Mouse (Mus musculus) stomach, embryonic 16.5 days (tissue): Measurements from ENCODE around the gene Ylpm1. TPM values are rescaled to one million over a fixed set of nuclear protein-coding genes. Genes with fewer than 3 reads are reported as not detected.

Experiments used
- ATAC-seq: fragments of 200-750 bp; cut with Nextera tagmentation; 2 replicates; pipeline ENCODE4 v1.8.0; 2017; ENCODE audit warnings: moderate number of reproducible peaks, moderate TSS enrichment; ENCODE audit not compliant: insufficient read depth, low FRiP score
- H3K27ac ChIP-seq: fragments of 300-500 bp; sonication (generic); 2 replicates; pipeline ENCODE4 v1.5.1; 2014; ENCODE audit warnings: low read length
- H3K27me3 ChIP-seq: fragments of 300-500 bp; sonication (generic); 2 replicates; pipeline ENCODE4 v1.6.1; 2014; ENCODE audit warnings: low read length, control low read depth, mixed read lengths; ENCODE audit not compliant: control insufficient read depth, insufficient read depth
- H3K36me3 ChIP-seq: fragments of 300-500 bp; sonication (generic); 2 replicates; pipeline ENCODE4 v1.6.1; 2014; ENCODE audit warnings: low read length; ENCODE audit not compliant: control insufficient read depth, insufficient read depth
- H3K4me1 ChIP-seq: fragments of 300-500 bp; sonication (generic); 2 replicates; pipeline ENCODE4 v1.6.1; 2014; ENCODE audit warnings: low read length, control low read depth, mixed read lengths; ENCODE audit not compliant: control insufficient read depth, insufficient read depth
- H3K4me2 ChIP-seq: fragments of 300-500 bp; sonication (generic); 2 replicates; pipeline ENCODE4 v1.6.1; 2014; ENCODE audit warnings: low read depth, low read length, mixed read lengths
- H3K4me3 ChIP-seq: fragments of 300-500 bp; sonication (generic); replicated peaks from 2 replicates; pipeline ENCODE4 v1.5.1; 2014; ENCODE audit warnings: mild to moderate bottlenecking, low read length
- H3K9ac ChIP-seq: fragments of 300-500 bp; sonication (generic); 2 replicates; pipeline ENCODE4 v1.6.1; 2014; ENCODE audit warnings: low read length
- H3K9me3 ChIP-seq: fragments of 300-500 bp; sonication (generic); replicated peaks from 2 replicates; pipeline ENCODE4 v1.6.1; 2016; ENCODE audit warnings: low read length, control low read depth; ENCODE audit not compliant: control insufficient read depth
- WGBS: fragments of 180-500 bp; shearing (Covaris S2); extraction: QIAGEN DNeasy Blood & Tissue Kit; methylation state at CpG from one replicate; pipeline ENCODE4 v1.1.7; 2014; 5-methylcytosine and 5-hydroxymethylcytosine counted together
- polyA plus RNA-seq: library from polyadenylated mRNA; unstranded; fragments of >200 nt; fragmentation: Nextera tagmentation; extraction: Ambion mirVana; gene quantifications from 2 replicates; pipeline ENCODE4 v1.2.1, GENCODE M21; 2015

Gene Ylpm1
- polyA plus RNA-seq, 1 experiment from 2014 or later = 22.3 TPM

GRCm38 (mm10) chr12:85051218-85051617 lies 55.1 kb downstream of the Ylpm1 start:
- Histone ChIP-seq H3K36me3 (peaks cover 21% of the 10 kb centered on the region; the same call in 1 of the 2 replicates), H3K4me2 (no peak overlapping the region), H3K27ac (no peak overlapping the region), H3K4me3 (no peak overlapping the region), H3K9ac (no peak overlapping the region), H3K27me3 (no peaks in the 10 kb centered on the region), H3K9me3 (no peaks in the 10 kb centered on the region), H3K4me1 (no peaks in the 10 kb centered on the region; the same call in 1 of the 2 replicates)
- WGBS = 45% methylated on average over 6 of the region's 6 CpGs
- ATAC-seq = no peak

GRCm38 (mm10) chr12:85071043-85071442 lies 74.9 kb downstream of the Ylpm1 start:
- ATAC-seq = no peak
- H3K4me3 ChIP-seq = no peak overlapping the region
- no peaks in the 10 kb centered on the region for H3K4me1 ChIP-seq
- no peaks in the 10 kb centered on the region for H3K9me3 ChIP-seq
- peaks cover 13% of the 10 kb centered on the region; the same call in 1 of the 2 replicates for H3K36me3 ChIP-seq
- no peak overlapping the region for H3K4me2 ChIP-seq
- no peaks in the 10 kb centered on the region for H3K27me3 ChIP-seq
- no peak overlapping the region for H3K9ac ChIP-seq
- H3K27ac ChIP-seq = no peak overlapping the region

- Histone ChIP-seq H3K4me2 (no peak overlapping the region), H3K4me1 (no peaks in the 10 kb centered on the region)
- 84% methylated on average over 3 of the region's 3 CpGs for WGBS
These were observed 81.0 kb downstream of the Ylpm1 start for GRCm38 (mm10) chr12:85077100-85077499.

GRCm38 (mm10) chr12:85084257-85084656 lies 88.1 kb downstream of the Ylpm1 start:
- H3K4me2 ChIP-seq = no peak overlapping the region
- no peaks in the 10 kb centered on the region for H3K27me3 ChIP-seq
- no peak overlapping the region for H3K27ac ChIP-seq
- ATAC-seq = no peak
- WGBS = 75% methylated on average over 2 of the region's 2 CpGs
- no peaks in the 10 kb centered on the region for H3K4me1 ChIP-seq
- H3K9ac ChIP-seq = no peak overlapping the region
- H3K4me3 ChIP-seq = no peak overlapping the region
- H3K36me3 ChIP-seq = peaks cover 20% of the 10 kb centered on the region; the same call in 1 of the 2 replicates
- H3K9me3 ChIP-seq = 0 out of 2 replicates have a peak, but pooled peaks cover 2% of the 10 kb centered on the region

More at GRCm38 (mm10) chr12:85077100-85077499, 81.0 kb downstream of the Ylpm1 start:
- Histone ChIP-seq H3K27ac (no peak overlapping the region), H3K36me3 (no peaks in the 10 kb centered on the region), H3K4me3 (no peak overlapping the region), H3K9me3 (no peaks in the 10 kb centered on the region), H3K27me3 (no peaks in the 10 kb centered on the region), H3K9ac (no peak overlapping the region)
- ATAC-seq = no peak

- H3K9ac ChIP-seq = no peak overlapping the region
- WGBS = 79% methylated on average over 4 of the region's 4 CpGs
These were observed 88.8 kb downstream of the Ylpm1 start for GRCm38 (mm10) chr12:85084941-85085340.

GRCm38 (mm10) chr12:85087845-85088244 lies 91.7 kb downstream of the Ylpm1 start:
- ATAC-seq = no peak
- Histone ChIP-seq H3K9ac (no peak overlapping the region), H3K27me3 (no peaks in the 10 kb centered on the region), H3K4me1 (no peaks in the 10 kb centered on the region), H3K4me3 (no peak overlapping the region), H3K9me3 (0 out of 2 replicates have a peak, but pooled peaks cover 2% of the 10 kb centered on the region), H3K4me2 (no peak overlapping the region), H3K27ac (no peak overlapping the region), H3K36me3 (peaks cover 20% of the 10 kb centered on the region; the same call in 1 of the 2 replicates)
- WGBS = 91% methylated on average over 12 of the region's 12 CpGs

More at GRCm38 (mm10) chr12:85084941-85085340, 88.8 kb downstream of the Ylpm1 start:
- Histone ChIP-seq H3K4me1 (no peaks in the 10 kb centered on the region), H3K27me3 (no peaks in the 10 kb centered on the region), H3K9me3 (0 out of 2 replicates have a peak, but pooled peaks cover 2% of the 10 kb centered on the region), H3K27ac (no peak overlapping the region), H3K4me2 (no peak overlapping the region), H3K4me3 (no peak overlapping the region), H3K36me3 (peaks cover 20% of the 10 kb centered on the region; the same call in 1 of the 2 replicates)
- no peak for ATAC-seq

GRCm38 (mm10) chr12:85091190-85091589 lies 95.1 kb downstream of the Ylpm1 start:
- Histone ChIP-seq H3K27ac (no peak overlapping the region), H3K27me3 (no peaks in the 10 kb centered on the region), H3K4me1 (0 out of 2 replicates have a peak, but pooled peaks cover 4% of the 10 kb centered on the region), H3K9me3 (0 out of 2 replicates have a peak, but pooled peaks cover 2% of the 10 kb centered on the region), H3K4me3 (no peak overlapping the region), H3K36me3 (peaks cover 20% of the 10 kb centered on the region; the same call in 1 of the 2 replicates), H3K4me2 (no peak overlapping the region), H3K9ac (no peak overlapping the region)
- 75% methylated on average over 3 of the region's 3 CpGs for WGBS
- no peak for ATAC-seq

GRCm38 (mm10) chr12:85092214-85092613 lies 96.1 kb downstream of the Ylpm1 start:
- H3K27ac ChIP-seq = no peak overlapping the region
- 0 out of 2 replicates have a peak, but pooled peaks cover 2% of the 10 kb centered on the region for H3K9me3 ChIP-seq
- H3K4me3 ChIP-seq = no peak overlapping the region
- no peaks in the 10 kb centered on the region for H3K27me3 ChIP-seq
- H3K36me3 ChIP-seq = peaks cover 14% of the 10 kb centered on the region; the same call in 1 of the 2 replicates
- 5% methylated on average over 3 of the region's 3 CpGs for whole genome bisulfite sequencing
- H3K4me2 ChIP-seq = no peak overlapping the region
- no peak overlapping the region for H3K9ac ChIP-seq
- no peak for ATAC-seq
- H3K4me1 ChIP-seq = 0 out of 2 replicates have a peak, but pooled peaks cover 4% of the 10 kb centered on the region

- H3K27ac ChIP-seq = no peak overlapping the region
- no peaks in the 10 kb centered on the region for H3K36me3 ChIP-seq
- no peaks in the 10 kb centered on the region for H3K27me3 ChIP-seq
- H3K9ac ChIP-seq = 0 out of 2 replicates have a peak overlapping the region, but pooled peaks have one; percentile 8
- ATAC-seq = peak; percentile 70; the same call in 1 of the 2 replicates
- H3K9me3 ChIP-seq = 0 out of 2 replicates have a peak, but pooled peaks cover 2% of the 10 kb centered on the region
- H3K4me2 ChIP-seq = peak overlapping the region; percentile 11; the same call in 1 of the 2 replicates
- WGBS = 22% methylated on average over 14 of the region's 14 CpGs
- 0 out of 2 replicates have a peak, but pooled peaks cover 4% of the 10 kb centered on the region for H3K4me1 ChIP-seq
- H3K4me3 ChIP-seq = no peak overlapping the region
These were observed 97.9 kb downstream of the Ylpm1 start for GRCm38 (mm10) chr12:85094010-85094409.
